Mouse (Mus musculus) midbrain, postnatal 0 days (tissue): Measurements from ENCODE around the gene Naa50. TPM values are rescaled to one million over a fixed set of nuclear protein-coding genes. Genes with fewer than 3 reads are reported as not detected.

Source experiments
- ATAC-seq: fragments of 200-750 bp; cut with Nextera tagmentation; 2 replicates; pipeline ENCODE4 v1.8.0; 2017; ENCODE audit warnings: moderate number of reproducible peaks, mild to moderate bottlenecking, moderate TSS enrichment, moderate library complexity; ENCODE audit not compliant: low FRiP score
- DNase-seq: peaks from one replicate; pipeline ENCODE4 v3.0.0-alpha.2; 2015; ENCODE audit warnings: low spot score
- H3K27ac ChIP-seq: fragments of 300-500 bp; sonication (generic); 2 replicates; pipeline ENCODE4 v1.5.1; 2014; ENCODE audit warnings: low read depth, mild to moderate bottlenecking, low read length, mixed read lengths
- H3K27me3 ChIP-seq: fragments of 300-500 bp; sonication (generic); 2 replicates; pipeline ENCODE4 v1.6.1; 2014; ENCODE audit warnings: low read length, control low read depth, mixed read lengths; ENCODE audit not compliant: insufficient read depth
- H3K36me3 ChIP-seq: fragments of 300-500 bp; sonication (generic); 2 replicates; pipeline ENCODE4 v1.6.1; 2014; ENCODE audit warnings: low read length, control low read depth, mixed read lengths; ENCODE audit not compliant: insufficient read depth
- H3K4me1 ChIP-seq: fragments of 300-500 bp; sonication (generic); 2 replicates; pipeline ENCODE4 v1.6.1; 2014; ENCODE audit warnings: mild to moderate bottlenecking, control low read depth, antibody characterized with exemption, low read length, mixed read lengths; ENCODE audit not compliant: insufficient read depth
- H3K4me2 ChIP-seq: fragments of 300-500 bp; sonication (generic); 2 replicates; pipeline ENCODE4 v1.6.1; 2014; ENCODE audit warnings: low read depth, mild to moderate bottlenecking, low read length, mixed read lengths; ENCODE audit not compliant: poor library complexity, severe bottlenecking
- H3K4me3 ChIP-seq: fragments of 300-500 bp; sonication (generic); 2 replicates; pipeline ENCODE4 v1.5.1; 2014; ENCODE audit warnings: low read depth, mild to moderate bottlenecking, low read length, moderate library complexity
- H3K9ac ChIP-seq: fragments of 300-500 bp; sonication (generic); replicated peaks from 2 replicates; pipeline ENCODE4 v1.6.1; 2014; ENCODE audit warnings: mild to moderate bottlenecking, low read length, moderate library complexity, mixed read lengths; ENCODE audit not compliant: poor library complexity, severe bottlenecking
- H3K9me3 ChIP-seq: fragments of 300-500 bp; sonication (generic); 2 replicates; pipeline ENCODE4 v1.6.1; 2016; ENCODE audit warnings: low read length, control low read depth
- CTCF ChIP-seq: IDR thresholded peaks from 2 replicates; pipeline ENCODE4 v1.5.1; 2016; ENCODE audit warnings: antibody characterized with exemption, mild to moderate bottlenecking
- WGBS: fragments of 180-500 bp; shearing (Covaris S2); extraction: QIAGEN DNeasy Blood & Tissue Kit; methylation state at CpG from one replicate; pipeline ENCODE4 v1.1.7; 2014; 5-methylcytosine and 5-hydroxymethylcytosine counted together
- polyA plus RNA-seq: library from polyadenylated mRNA; unstranded; fragments of >200 nt; fragmentation: Nextera tagmentation; extraction: Ambion mirVana; gene quantifications from 2 replicates; pipeline ENCODE4 v1.2.1, GENCODE M21; 2015
- total RNA-seq: library from RNA; depleted of rRNA; stranded (reverse); fragments of >200 nt; gene quantifications from 2 replicates; pipeline ENCODE4 v1.2.3, GENCODE M21; 2014

The Naa50 gene
- total and polyA plus RNA-seq, 2 experiments from 2014 or later, result 15.3 to 50.4 TPM

GRCm38 (mm10) chr16:44105211-44105610 is 34.4 kb upstream of the Naa50 start:
- Histone ChIP-seq H3K4me1 (no peaks in the 10 kb centered on the region), H3K9ac (no peak overlapping the region), H3K4me2 (no peak overlapping the region), H3K36me3 (peaks cover 64% of the 10 kb centered on the region), H3K4me3 (no peak overlapping the region), H3K27me3 (no peaks in the 10 kb centered on the region), H3K9me3 (no peaks in the 10 kb centered on the region), H3K27ac (no peak overlapping the region)
- 94% methylated on average over 2 of the region's 2 CpGs for WGBS
- no peak for TF ChIP-seq CTCF
- DNase-seq (no peak), ATAC-seq (no peak)

- no peak for TF ChIP-seq CTCF
- Histone ChIP-seq H3K4me1 (no peaks in the 10 kb centered on the region), H3K36me3 (peaks cover 53% of the 10 kb centered on the region), H3K27ac (no peak overlapping the region), H3K9ac (no peak overlapping the region), H3K4me2 (no peak overlapping the region), H3K9me3 (no peaks in the 10 kb centered on the region), H3K27me3 (no peaks in the 10 kb centered on the region), H3K4me3 (no peak overlapping the region)
- WGBS, result 80% methylated on average over 4 of the region's 4 CpGs
- no peak for DNase-seq
- no peak for ATAC-seq
These were observed 30.6 kb upstream of the Naa50 start for GRCm38 (mm10) chr16:44109002-44109401.

- no peak overlapping the region for H3K4me3 ChIP-seq
- no peak overlapping the region for H3K4me2 ChIP-seq
- no peak overlapping the region for H3K27ac ChIP-seq
- DNase-seq (no peak), ATAC-seq (no peak)
- no peaks in the 10 kb centered on the region for H3K27me3 ChIP-seq
- WGBS, result 84% methylated on average over 7 of the region's 7 CpGs
- no peak overlapping the region for H3K9ac ChIP-seq
- no peaks in the 10 kb centered on the region for H3K4me1 ChIP-seq
- no peak for TF ChIP-seq CTCF
- peaks cover 5% of the 10 kb centered on the region; the same call in 1 of the 2 replicates for H3K36me3 ChIP-seq
- no peaks in the 10 kb centered on the region for H3K9me3 ChIP-seq
These were observed 19.7 kb upstream of the Naa50 start for GRCm38 (mm10) chr16:44119753-44120501.

DNA sequence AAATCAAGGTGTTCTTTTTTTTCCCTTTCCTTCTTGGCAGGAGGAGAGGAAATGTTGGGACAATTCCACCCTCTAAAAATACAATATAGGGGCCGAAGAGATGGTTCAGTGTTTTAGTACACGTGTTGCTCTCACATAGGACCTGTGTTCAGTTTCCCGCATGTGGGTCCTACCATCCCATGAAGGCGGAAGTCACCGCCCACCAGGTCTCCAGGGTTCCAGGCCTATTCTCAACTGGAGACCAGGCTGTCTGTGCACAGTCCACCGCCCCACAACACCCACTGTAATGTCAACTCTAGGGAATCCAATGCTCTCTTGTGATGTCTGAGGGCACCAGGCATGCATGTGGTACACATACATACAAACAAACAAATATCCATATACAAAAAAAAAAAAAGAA is 17.5 kb upstream of the Naa50 start:
- Histone ChIP-seq H3K9me3 (no peaks in the 10 kb centered on the region), H3K4me3 (no peak overlapping the region), H3K4me2 (no peak overlapping the region), H3K9ac (no peak overlapping the region), H3K27ac (no peak overlapping the region), H3K36me3 (0 out of 2 replicates have a peak, but pooled peaks cover 5% of the 10 kb centered on the region), H3K4me1 (no peaks in the 10 kb centered on the region), H3K27me3 (no peaks in the 10 kb centered on the region)
- DNase-seq (no peak), ATAC-seq (no peak)
- no peak for TF ChIP-seq CTCF
- WGBS, result 92% methylated on average over 6 of the region's 6 CpGs

DNA sequence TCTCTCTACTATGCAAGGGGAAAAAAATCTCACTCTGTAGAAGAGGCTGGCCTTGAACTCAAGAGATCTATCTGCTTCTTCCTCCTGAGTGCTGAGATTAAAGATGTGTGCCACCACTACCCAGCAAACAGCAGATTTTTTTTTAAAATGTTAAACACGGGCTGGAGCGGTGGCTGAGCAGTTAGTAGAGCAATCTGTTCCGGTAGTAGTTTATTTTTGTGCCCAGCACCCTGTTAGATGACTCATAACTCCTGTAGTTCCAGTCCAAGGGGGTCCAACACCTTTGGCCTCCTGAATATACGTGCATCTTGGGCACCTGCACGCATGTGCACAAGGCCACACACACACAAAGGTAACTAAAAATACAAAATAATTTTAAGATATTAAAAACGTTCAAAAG is 17.1 kb upstream of the Naa50 start:
- Histone ChIP-seq H3K4me1 (no peaks in the 10 kb centered on the region), H3K27me3 (no peaks in the 10 kb centered on the region), H3K4me2 (no peak overlapping the region), H3K9me3 (no peaks in the 10 kb centered on the region), H3K9ac (no peak overlapping the region), H3K36me3 (0 out of 2 replicates have a peak, but pooled peaks cover 5% of the 10 kb centered on the region), H3K27ac (no peak overlapping the region), H3K4me3 (no peak overlapping the region)
- ATAC-seq (no peak), DNase-seq (no peak)
- no peak for TF ChIP-seq CTCF
- WGBS, result 91% methylated on average over 6 of the region's 6 CpGs

- H3K9me3 ChIP-seq, result no peaks in the 10 kb centered on the region
- H3K27me3 ChIP-seq, result no peaks in the 10 kb centered on the region
- no peak for ATAC-seq
- no peak overlapping the region for H3K9ac ChIP-seq
- no peak for TF ChIP-seq CTCF
- 87% methylated on average over 7 of the region's 7 CpGs for WGBS
- DNase-seq, result peak; percentile 15
- H3K4me3 ChIP-seq, result no peak overlapping the region
- no peak overlapping the region for H3K27ac ChIP-seq
- H3K36me3 ChIP-seq, result 0 out of 2 replicates have a peak, but pooled peaks cover 5% of the 10 kb centered on the region
- no peaks in the 10 kb centered on the region for H3K4me1 ChIP-seq
- no peak overlapping the region for H3K4me2 ChIP-seq
These were observed 16.5 kb upstream of the Naa50 start for GRCm38 (mm10) chr16:44122982-44123725.
